Mouse (Mus musculus): ENCODE measurements around the gene Apbb1.

- no peak for TF ChIP-seq CTCF (IDR thresholded peaks at IDR 0.05; ENCODE audit: low read depth, low read length)
- TF ChIP-seq POLR2A (IDR thresholded peaks at IDR 0.05; ENCODE audit: borderline replicate concordance, low read depth, low read length) = no peak
These were observed 27.0 kb upstream of the Apbb1 start for GRCm38 (mm10) chr7:105608467-105608866.
